Mouse (Mus musculus): Measurements from ENCODE around the gene Fam234b.

DNA sequence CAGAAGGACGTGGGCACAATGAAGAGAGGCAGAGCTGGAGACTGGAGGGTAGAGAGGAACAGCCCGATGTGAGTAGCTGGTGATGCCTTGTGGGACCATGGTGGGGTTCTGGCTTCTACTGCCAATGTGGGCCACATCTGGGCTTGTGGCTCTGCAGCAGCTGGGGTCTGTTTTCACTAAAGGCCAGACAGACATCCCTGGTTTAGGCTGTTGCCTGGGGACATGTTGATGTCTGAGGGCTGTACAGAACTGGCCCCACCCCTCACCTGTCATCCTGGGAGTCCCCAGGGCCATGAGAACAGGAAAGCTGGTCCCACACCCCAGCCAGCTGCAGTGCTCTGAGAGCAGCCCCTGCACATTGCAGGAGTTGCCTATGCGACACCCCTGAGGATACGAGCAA, 48.6 kb upstream of the Fam234b start:
- no peak for TF ChIP-seq CTCF (IDR thresholded peaks at IDR 0.05; ENCODE audit: low read depth, low read length)
- no peak for TF ChIP-seq POLR2A (IDR thresholded peaks at IDR 0.05; ENCODE audit: extremely low read depth, insufficient read depth, low read length)
